Mouse (Mus musculus): ENCODE results near the gene Gm10413. TPM values are rescaled to one million over a fixed set of nuclear protein-coding genes. Genes with fewer than 3 reads are reported as not detected.

Gm10413 gene
- polyA plus RNA-seq (2014; fragmentation: Illumina TruSeq; extraction: RNeasy Lipid Tissue Mini Kit (QIAGEN cat#74804); ENCODE audit: low read depth, low replicate concordance) = not detected

GRCm38 (mm10) chr14:3394793-3395192 is at the start of gene Gm10413:
Gene Gm10413 (plus strand): TSS chr14:3395093.

GRCm38 (mm10) chr14:3412314-3412713 is 17.4 kb downstream of the Gm10413 start, which contains the start of gene Gm10409:
Gene Gm10409 (plus strand): TSS chr14:3412614.

GRCm38 (mm10) chr14:3427803-3428202 is 32.9 kb downstream of the Gm10413 start, which contains the start of gene Gm3005:
Gene Gm3005 (plus strand): TSS chr14:3428103.

GRCm38 (mm10) chr14:3449079-3449478 is 54.2 kb downstream of the Gm10413 start, which contains the start of gene Gm10408:
Gene Gm10408 (plus strand): TSS chr14:3449379.

Other genes starting within 250 kb of the Gm10413 start
- 2.0 TPM for gene Gm5795, start 206.8 kb upstream of the Gm10413 start, polyA plus RNA-seq (2014; fragmentation: Illumina TruSeq; extraction: RNeasy Lipid Tissue Mini Kit (QIAGEN cat#74804); ENCODE audit: low read depth, low replicate concordance)
- gene D830030K20Rik, start 186.6 kb upstream of the Gm10413 start, polyA plus RNA-seq (2014; fragmentation: Illumina TruSeq; extraction: RNeasy Lipid Tissue Mini Kit (QIAGEN cat#74804); ENCODE audit: low read depth, low replicate concordance) = 1.3 TPM
- gene Gm2956, start 62.5 kb upstream of the Gm10413 start, polyA plus RNA-seq (2014; fragmentation: Illumina TruSeq; extraction: RNeasy Lipid Tissue Mini Kit (QIAGEN cat#74804); ENCODE audit: low read depth, low replicate concordance) = 0.32 TPM
- not detected for gene Gm10409, start 17.5 kb downstream of the Gm10413 start, polyA plus RNA-seq (2014; fragmentation: Illumina TruSeq; extraction: RNeasy Lipid Tissue Mini Kit (QIAGEN cat#74804); ENCODE audit: low read depth, low replicate concordance)
- gene Gm3005, start 33.0 kb downstream of the Gm10413 start, polyA plus RNA-seq (2014; fragmentation: Illumina TruSeq; extraction: RNeasy Lipid Tissue Mini Kit (QIAGEN cat#74804); ENCODE audit: low read depth, low replicate concordance) = not detected
- not detected for gene Gm10408, start 54.3 kb downstream of the Gm10413 start, polyA plus RNA-seq (2014; fragmentation: Illumina TruSeq; extraction: RNeasy Lipid Tissue Mini Kit (QIAGEN cat#74804); ENCODE audit: low read depth, low replicate concordance)
- not detected for gene Gm3012, start 239.4 kb downstream of the Gm10413 start, polyA plus RNA-seq (2014; fragmentation: Illumina TruSeq; extraction: RNeasy Lipid Tissue Mini Kit (QIAGEN cat#74804); ENCODE audit: low read depth, low replicate concordance)